Mouse (Mus musculus) MEL (cell line): Measurements from ENCODE around the gene Rnf145.

Experiments used
- CHD2 ChIP-seq: IDR thresholded peaks from 2 replicates; pipeline ENCODE4 v1.6.1; 2011; ENCODE audit warnings: low read length, improper control_type of control experiment
- CTCF ChIP-seq, 3 experiments: IDR thresholded peaks in 2 of 3; conservative IDR thresholded peaks in 1 of 3; 2 replicates each; pipeline ENCODE4 v1.5.1; 2011 to 2012; ENCODE audit warnings: low read length in 3 of 3, low read depth in 2 of 3, mild to moderate bottlenecking in 2 of 3, improper control_type of control experiment in 1 of 3, inconsistent platforms in 1 of 3, mixed read lengths in 1 of 3, moderate library complexity in 1 of 3; ENCODE audit not compliant: control insufficient read depth in 1 of 3, insufficient read depth in 1 of 3, poor library complexity in 1 of 3, severe bottlenecking in 1 of 3
- ELF1 ChIP-seq: IDR thresholded peaks from 2 replicates; pipeline ENCODE4 v1.6.1; 2014; ENCODE audit warnings: low read depth, mild to moderate bottlenecking, inconsistent platforms, low read length, improper control_type of control experiment, moderate library complexity
- EP300 ChIP-seq, 2 experiments: IDR thresholded peaks; 2 replicates each; pipeline ENCODE4 v1.6.1; 2011; ENCODE audit warnings: improper control_type of control experiment in 2 of 2, low read length in 2 of 2, low read depth in 1 of 2, mild to moderate bottlenecking in 1 of 2
- GATA1 ChIP-seq: IDR thresholded peaks from 2 replicates; pipeline ENCODE4 v1.6.1; 2011; ENCODE audit warnings: low read depth, low read length, improper control_type of control experiment
- NRF1 ChIP-seq: IDR thresholded peaks from 2 replicates; pipeline ENCODE4 v1.6.1; 2014; ENCODE audit warnings: low read depth, mild to moderate bottlenecking, inconsistent platforms, low read length, improper control_type of control experiment, moderate library complexity; ENCODE audit not compliant: poor library complexity, insufficient read depth, severe bottlenecking
- POLR2A ChIP-seq, 2 experiments: IDR thresholded peaks; 2 replicates each; pipeline ENCODE4 v1.6.1; 2011 to 2012; ENCODE audit warnings: low read length in 2 of 2, mild to moderate bottlenecking in 2 of 2, control low read depth in 1 of 2, improper control_type of control experiment in 1 of 2, low read depth in 1 of 2, moderate library complexity in 1 of 2; ENCODE audit not compliant: control insufficient read depth in 1 of 2, insufficient read depth in 1 of 2, poor library complexity in 1 of 2
- RAD21 ChIP-seq: IDR thresholded peaks from 2 replicates; pipeline ENCODE4 v1.6.1; 2011; ENCODE audit warnings: mild to moderate bottlenecking, low read depth, low read length, improper control_type of control experiment
- SIN3A ChIP-seq: IDR thresholded peaks from 2 replicates; pipeline ENCODE4 v1.6.1; 2012; ENCODE audit warnings: low read length, improper control_type of control experiment, inconsistent platforms
- TAL1 ChIP-seq: IDR thresholded peaks from 2 replicates; pipeline ENCODE4 v1.6.1; 2012; ENCODE audit warnings: mild to moderate bottlenecking, inconsistent platforms, low read length, moderate library complexity, mixed read lengths
- UBTF ChIP-seq: IDR thresholded peaks from 2 replicates; pipeline ENCODE4 v1.6.1; 2012; ENCODE audit warnings: low read depth, mild to moderate bottlenecking, inconsistent platforms, low read length, improper control_type of control experiment, moderate library complexity, borderline replicate concordance; ENCODE audit not compliant: insufficient read depth
- USF1 ChIP-seq: IDR thresholded peaks from 2 replicates; pipeline ENCODE4 v1.6.1; 2014; ENCODE audit warnings: low read depth, mild to moderate bottlenecking, inconsistent platforms, low read length, improper control_type of control experiment, moderate library complexity
- USF2 ChIP-seq, 2 experiments: IDR thresholded peaks; 2 replicates each; pipeline ENCODE4 v1.6.1; 2011 to 2012; ENCODE audit warnings: improper control_type of control experiment in 2 of 2, low read length in 2 of 2, borderline replicate concordance in 1 of 2, inconsistent platforms in 1 of 2, low read depth in 1 of 2, mild to moderate bottlenecking in 1 of 2; ENCODE audit not compliant: insufficient read depth in 1 of 2
- ZMIZ1 ChIP-seq: IDR thresholded peaks from 2 replicates; pipeline ENCODE4 v1.6.1; 2012; ENCODE audit warnings: low read depth, mild to moderate bottlenecking, inconsistent platforms, low read length, improper control_type of control experiment, moderate library complexity

GRCm38 (mm10) chr11:44574820-44575219 lies 56.1 kb downstream of the Rnf145 start:
- TF ChIP-seq UBTF, result no peak
- TF ChIP-seq USF2 (IDR thresholded peaks at IDR 0.05; ENCODE audit: borderline replicate concordance in 1 of 2, insufficient read depth in 1 of 2, low read depth in 1 of 2, low read length in 2 of 2), result no peak
- TF ChIP-seq CTCF (IDR thresholded peaks at IDR 0.05 in 2 of 3, conservative IDR thresholded peaks at IDR 0.05 in 1 of 3; ENCODE audit: control insufficient read depth in 1 of 3, insufficient read depth in 1 of 3, low read depth in 2 of 3, low read length in 3 of 3, poor library complexity in 1 of 3, severe bottlenecking in 1 of 3), result no peak
- TF ChIP-seq RAD21, result no peak
- no peak for TF ChIP-seq GATA1
- TF ChIP-seq USF1, result no peak
- no peak for TF ChIP-seq CHD2
- no peak for TF ChIP-seq TAL1
- no peak for TF ChIP-seq EP300 (IDR thresholded peaks at IDR 0.05; ENCODE audit: low read depth in 1 of 2, low read length in 2 of 2)
- no peak for TF ChIP-seq POLR2A (IDR thresholded peaks at IDR 0.05; ENCODE audit: control insufficient read depth in 1 of 2, insufficient read depth in 1 of 2, low read depth in 1 of 2, low read length in 2 of 2, poor library complexity in 1 of 2)
- no peak for TF ChIP-seq ELF1
- TF ChIP-seq NRF1, result no peak
- no peak for TF ChIP-seq SIN3A
- no peak for TF ChIP-seq ZMIZ1
